Mouse (Mus musculus): Measurements from ENCODE around the gene Usp35. TPM values are rescaled to one million over a fixed set of nuclear protein-coding genes. Genes with fewer than 3 reads are reported as not detected.

Gene Usp35
- polyA plus RNA-seq, 1 experiment from 2014 or later: 4.4 TPM

- ATAC-seq: no peak
- H3K36me3 ChIP-seq (ENCODE audit: control insufficient read depth, insufficient read depth): no peaks in the 10 kb centered on the region
- no peaks in the 10 kb centered on the region for H3K4me1 ChIP-seq (replicated peaks; ENCODE audit: control insufficient read depth, insufficient read depth, low read length)
- H3K27me3 ChIP-seq (replicated peaks; ENCODE audit: control insufficient read depth, insufficient read depth, low read length): no peaks in the 10 kb centered on the region
- H3K9ac ChIP-seq (replicated peaks; ENCODE audit: low read depth, low read length): no peak overlapping the region
- H3K27ac ChIP-seq (ENCODE audit: low read length): no peak overlapping the region
- no peak overlapping the region for H3K4me2 ChIP-seq (ENCODE audit: low read length)
- no peaks in the 10 kb centered on the region for H3K9me3 ChIP-seq (ENCODE audit: control insufficient read depth, low read length)
- no peak overlapping the region for H3K4me3 ChIP-seq (replicated peaks; ENCODE audit: low read length)
- WGBS: 92% methylated on average over 4 of the region's 4 CpGs
Measured at GRCm38 (mm10) chr7:97358347-97358746, 26.5 kb upstream of the Usp35 start.

GRCm38 (mm10) chr7:97357840-97358239 is 26.0 kb upstream of the Usp35 start:
- Histone ChIP-seq H3K9ac (replicated peaks; ENCODE audit: low read depth, low read length) (no peak overlapping the region), H3K4me3 (replicated peaks; ENCODE audit: low read length) (no peak overlapping the region), H3K4me2 (ENCODE audit: low read length) (no peak overlapping the region), H3K27ac (ENCODE audit: low read length) (no peak overlapping the region), H3K4me1 (replicated peaks; ENCODE audit: control insufficient read depth, insufficient read depth, low read length) (no peaks in the 10 kb centered on the region), H3K9me3 (ENCODE audit: control insufficient read depth, low read length) (no peaks in the 10 kb centered on the region), H3K36me3 (ENCODE audit: control insufficient read depth, insufficient read depth) (no peaks in the 10 kb centered on the region), H3K27me3 (replicated peaks; ENCODE audit: control insufficient read depth, insufficient read depth, low read length) (no peaks in the 10 kb centered on the region)
- ATAC-seq: no peak
- 74% methylated on average over 3 of the region's 3 CpGs for WGBS

DNA sequence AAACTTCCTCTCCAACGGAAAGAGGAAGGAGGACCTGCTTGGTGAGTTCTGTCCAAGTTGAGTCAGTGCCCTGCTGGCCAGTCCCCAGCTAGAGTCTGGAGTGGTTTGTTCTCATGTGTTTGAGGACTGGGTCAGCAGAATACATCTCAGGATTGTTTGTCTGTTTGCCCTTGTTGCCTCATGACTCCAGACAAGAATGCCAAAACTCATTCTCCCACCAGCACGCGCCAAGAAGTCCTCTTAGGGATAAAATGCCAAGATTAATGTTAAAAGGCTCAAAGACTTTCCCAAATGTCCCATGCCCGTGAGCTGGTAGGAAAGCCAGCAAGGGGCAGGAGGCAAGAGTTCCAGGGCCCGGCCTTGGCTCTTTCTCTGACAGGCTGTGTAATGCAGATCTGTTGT is 25.1 kb upstream of the Usp35 start:
- no peak for ATAC-seq
- H3K9me3 ChIP-seq (ENCODE audit: control insufficient read depth, low read length): no peaks in the 10 kb centered on the region
- no peaks in the 10 kb centered on the region for H3K36me3 ChIP-seq (ENCODE audit: control insufficient read depth, insufficient read depth)
- 74% methylated on average over 5 of the region's 5 CpGs for WGBS
- no peak overlapping the region for H3K4me3 ChIP-seq (replicated peaks; ENCODE audit: low read length)
- H3K27me3 ChIP-seq (replicated peaks; ENCODE audit: control insufficient read depth, insufficient read depth, low read length): no peaks in the 10 kb centered on the region
- no peak overlapping the region for H3K9ac ChIP-seq (replicated peaks; ENCODE audit: low read depth, low read length)
- no peak overlapping the region for H3K4me2 ChIP-seq (ENCODE audit: low read length)
- no peaks in the 10 kb centered on the region for H3K4me1 ChIP-seq (replicated peaks; ENCODE audit: control insufficient read depth, insufficient read depth, low read length)
- H3K27ac ChIP-seq (ENCODE audit: low read length): no peak overlapping the region

DNA sequence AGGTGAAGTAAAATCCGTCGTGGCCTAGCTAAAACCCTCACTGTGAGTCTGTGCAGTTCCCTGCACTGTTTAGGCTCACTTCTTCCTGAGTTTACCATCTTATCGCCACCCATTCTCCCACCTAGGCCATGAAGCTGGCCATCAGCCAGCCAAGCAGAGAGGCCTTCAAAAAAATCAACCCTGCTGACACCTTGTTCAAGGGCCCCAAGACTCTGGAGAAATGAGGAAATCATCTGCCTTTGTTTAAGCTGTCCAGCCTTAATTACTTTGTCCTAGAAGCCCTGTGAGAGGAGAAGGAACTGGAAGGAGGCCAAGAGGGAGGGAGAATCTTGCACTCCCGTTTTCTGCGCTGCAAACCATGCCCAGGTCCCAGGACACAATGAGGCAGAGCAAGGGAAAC is 24.4 kb upstream of the Usp35 start:
- 65% methylated on average over 5 of the region's 5 CpGs for WGBS
- H3K9me3 ChIP-seq (ENCODE audit: control insufficient read depth, low read length): no peaks in the 10 kb centered on the region
- H3K4me2 ChIP-seq (ENCODE audit: low read length): no peak overlapping the region
- no peak for ATAC-seq
- no peaks in the 10 kb centered on the region for H3K4me1 ChIP-seq (replicated peaks; ENCODE audit: control insufficient read depth, insufficient read depth, low read length)
- no peaks in the 10 kb centered on the region for H3K36me3 ChIP-seq (ENCODE audit: control insufficient read depth, insufficient read depth)
- no peak overlapping the region for H3K27ac ChIP-seq (ENCODE audit: low read length)
- no peak overlapping the region for H3K9ac ChIP-seq (replicated peaks; ENCODE audit: low read depth, low read length)
- no peak overlapping the region for H3K4me3 ChIP-seq (replicated peaks; ENCODE audit: low read length)
- no peaks in the 10 kb centered on the region for H3K27me3 ChIP-seq (replicated peaks; ENCODE audit: control insufficient read depth, insufficient read depth, low read length)

DNA sequence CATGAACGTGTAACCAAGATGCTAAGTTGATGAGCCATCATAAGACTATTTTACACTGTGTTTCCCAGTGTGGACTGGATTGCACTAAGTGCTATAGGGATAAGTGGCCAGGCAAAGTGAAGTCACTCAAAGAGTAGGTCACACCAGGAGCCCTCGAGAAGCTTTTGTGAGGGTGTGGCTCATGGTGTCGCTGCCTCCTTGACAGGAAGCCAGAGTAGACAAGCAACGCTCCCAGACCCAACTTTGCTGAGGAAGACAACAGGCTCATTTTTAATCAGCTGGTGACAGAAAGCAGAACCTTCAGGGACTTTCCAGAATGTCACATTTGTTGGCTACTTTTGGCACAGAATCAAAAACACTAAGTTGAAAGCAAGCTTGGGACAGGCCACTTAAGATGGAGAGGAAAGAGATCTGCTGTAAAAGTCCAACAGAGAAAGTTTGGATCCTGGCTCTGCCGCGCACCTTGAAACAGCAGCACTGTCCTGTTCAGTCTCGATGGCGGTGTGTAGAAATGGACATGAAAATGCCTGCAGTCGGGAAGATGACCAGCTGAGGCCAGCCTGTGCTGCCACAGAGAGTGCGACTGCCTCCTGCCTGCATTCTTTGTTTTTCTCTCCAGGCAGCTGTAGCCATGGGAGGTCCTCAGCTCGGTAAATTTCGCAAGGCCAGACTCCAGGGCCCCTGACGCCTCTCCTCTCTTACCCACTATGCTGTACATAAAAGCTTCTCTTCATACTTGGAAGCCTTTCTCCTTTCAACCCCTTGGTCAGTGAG is 23.4 kb upstream of the Usp35 start:
- Histone ChIP-seq H3K4me1 (replicated peaks; ENCODE audit: control insufficient read depth, insufficient read depth, low read length) (no peaks in the 10 kb centered on the region), H3K36me3 (ENCODE audit: control insufficient read depth, insufficient read depth) (no peaks in the 10 kb centered on the region), H3K4me3 (replicated peaks; ENCODE audit: low read length) (no peak overlapping the region), H3K27ac (ENCODE audit: low read length) (no peak overlapping the region), H3K27me3 (replicated peaks; ENCODE audit: control insufficient read depth, insufficient read depth, low read length) (no peaks in the 10 kb centered on the region), H3K4me2 (ENCODE audit: low read length) (no peak overlapping the region), H3K9me3 (ENCODE audit: control insufficient read depth, low read length) (no peaks in the 10 kb centered on the region), H3K9ac (replicated peaks; ENCODE audit: low read depth, low read length) (no peak overlapping the region)
- no peak for ATAC-seq
- 41% methylated on average over 13 of the region's 13 CpGs for WGBS

- no peak for ATAC-seq
- Histone ChIP-seq H3K4me2 (ENCODE audit: low read length) (no peak overlapping the region), H3K9ac (replicated peaks; ENCODE audit: low read depth, low read length) (no peak overlapping the region), H3K9me3 (ENCODE audit: control insufficient read depth, low read length) (no peaks in the 10 kb centered on the region), H3K36me3 (ENCODE audit: control insufficient read depth, insufficient read depth) (no peaks in the 10 kb centered on the region), H3K27me3 (replicated peaks; ENCODE audit: control insufficient read depth, insufficient read depth, low read length) (no peaks in the 10 kb centered on the region), H3K4me3 (replicated peaks; ENCODE audit: low read length) (no peak overlapping the region), H3K27ac (ENCODE audit: low read length) (no peak overlapping the region), H3K4me1 (replicated peaks; ENCODE audit: control insufficient read depth, insufficient read depth, low read length) (no peaks in the 10 kb centered on the region)
- WGBS: 92% methylated on average over 6 of the region's 6 CpGs
Measured at GRCm38 (mm10) chr7:97353356-97353755, 21.5 kb upstream of the Usp35 start.

- Histone ChIP-seq H3K4me3 (replicated peaks; ENCODE audit: low read length) (no peak overlapping the region), H3K4me1 (replicated peaks; ENCODE audit: control insufficient read depth, insufficient read depth, low read length) (no peaks in the 10 kb centered on the region), H3K27me3 (replicated peaks; ENCODE audit: control insufficient read depth, insufficient read depth, low read length) (no peaks in the 10 kb centered on the region), H3K27ac (ENCODE audit: low read length) (no peak overlapping the region), H3K4me2 (ENCODE audit: low read length) (no peak overlapping the region), H3K36me3 (ENCODE audit: control insufficient read depth, insufficient read depth) (no peaks in the 10 kb centered on the region), H3K9ac (replicated peaks; ENCODE audit: low read depth, low read length) (no peak overlapping the region), H3K9me3 (ENCODE audit: control insufficient read depth, low read length) (no peaks in the 10 kb centered on the region)
- no peak for ATAC-seq
- WGBS: 81% methylated on average over 11 of the region's 11 CpGs
Measured at GRCm38 (mm10) chr7:97351792-97352513, 20.1 kb upstream of the Usp35 start.

- Histone ChIP-seq H3K9me3 (ENCODE audit: control insufficient read depth, low read length) (no peaks in the 10 kb centered on the region), H3K9ac (replicated peaks; ENCODE audit: low read depth, low read length) (no peak overlapping the region)
- ATAC-seq: no peak
Measured at GRCm38 (mm10) chr7:97350891-97351290, 19.1 kb upstream of the Usp35 start.

DNA sequence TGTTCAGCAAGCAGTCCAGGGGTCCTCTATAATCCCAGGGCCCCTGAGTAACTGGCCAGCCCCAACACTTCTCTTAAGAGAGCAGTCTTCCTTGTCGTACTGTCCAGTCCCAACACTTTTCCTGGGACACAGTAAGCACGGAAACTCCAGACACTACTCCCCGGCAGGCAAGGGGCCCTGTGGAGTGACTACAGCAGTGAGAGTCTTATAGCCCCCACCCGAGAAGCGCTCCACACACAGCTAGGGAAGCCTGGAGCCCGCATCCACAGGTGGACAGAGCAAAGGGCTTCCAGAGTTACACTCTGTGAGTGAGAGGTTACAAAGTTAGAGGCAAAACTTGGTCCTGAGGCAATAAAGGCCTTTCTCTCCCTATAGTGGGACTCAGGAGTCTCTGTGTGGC is 17.6 kb upstream of the Usp35 start:
- no peak overlapping the region for H3K9ac ChIP-seq (replicated peaks; ENCODE audit: low read depth, low read length)
- no peaks in the 10 kb centered on the region for H3K9me3 ChIP-seq (ENCODE audit: control insufficient read depth, low read length)
- H3K27ac ChIP-seq (ENCODE audit: low read length): no peak overlapping the region
- 89% methylated on average over 6 of the region's 6 CpGs for WGBS
- H3K4me1 ChIP-seq (replicated peaks; ENCODE audit: control insufficient read depth, insufficient read depth, low read length): peaks cover 20% of the 10 kb centered on the region
- H3K36me3 ChIP-seq (ENCODE audit: control insufficient read depth, insufficient read depth): no peaks in the 10 kb centered on the region
- H3K4me3 ChIP-seq (replicated peaks; ENCODE audit: low read length): no peak overlapping the region
- H3K4me2 ChIP-seq (ENCODE audit: low read length): no peak overlapping the region
- no peaks in the 10 kb centered on the region for H3K27me3 ChIP-seq (replicated peaks; ENCODE audit: control insufficient read depth, insufficient read depth, low read length)
- no peak for ATAC-seq

More at GRCm38 (mm10) chr7:97350891-97351290, 19.1 kb upstream of the Usp35 start:
- no peaks in the 10 kb centered on the region for H3K27me3 ChIP-seq (replicated peaks; ENCODE audit: control insufficient read depth, insufficient read depth, low read length)
- WGBS: 87% methylated on average over 5 of the region's 5 CpGs
- H3K4me2 ChIP-seq (ENCODE audit: low read length): no peak overlapping the region
- H3K36me3 ChIP-seq (ENCODE audit: control insufficient read depth, insufficient read depth): no peaks in the 10 kb centered on the region
- H3K27ac ChIP-seq (ENCODE audit: low read length): no peak overlapping the region
- peaks cover 9% of the 10 kb centered on the region; the same call in 1 of the 2 replicates for H3K4me1 ChIP-seq (replicated peaks; ENCODE audit: control insufficient read depth, insufficient read depth, low read length)
- no peak overlapping the region for H3K4me3 ChIP-seq (replicated peaks; ENCODE audit: low read length)

All from forebrain, embryonic 16.5 days (tissue).